Mouse (Mus musculus): ENCODE measurements around the gene Dock6.

DNA sequence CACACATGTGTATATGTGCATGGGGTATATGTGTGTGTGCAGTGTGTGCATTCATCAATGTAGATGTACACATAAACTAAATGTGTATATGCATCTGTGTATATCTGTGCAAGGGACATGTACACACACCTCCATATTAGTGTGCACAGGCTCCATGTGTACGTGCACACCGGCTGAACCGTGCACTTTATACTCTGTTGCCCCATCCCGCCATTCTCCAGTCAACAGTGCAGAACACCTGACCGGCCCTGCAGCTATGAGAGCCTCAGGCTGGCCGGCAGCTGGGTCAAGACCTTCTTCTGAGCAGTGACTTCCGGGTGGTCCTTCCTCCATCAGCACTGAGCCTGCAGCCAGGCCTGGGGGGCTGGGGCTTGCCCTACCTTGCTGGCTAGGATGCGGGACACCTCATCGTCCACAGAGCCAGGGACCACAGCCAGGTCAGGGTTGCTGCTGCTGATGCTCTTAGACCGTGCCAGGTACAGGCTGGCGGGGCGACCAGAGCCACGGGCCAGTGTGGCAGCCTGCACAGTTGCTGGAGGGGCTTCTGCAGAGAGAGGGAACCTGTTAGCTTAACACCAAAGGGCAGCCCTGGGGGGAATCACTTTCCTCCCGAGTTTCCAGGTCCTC lies 22.5 kb downstream of the Dock6 start:
- TF ChIP-seq CTCF (IDR thresholded peaks at IDR 0.05; ENCODE audit: low read depth) (no peak), EP300 (optimal IDR thresholded peaks at IDR 0.05) (no peak)

All from stomach, postnatal 0 days (tissue).